Mouse (Mus musculus): ENCODE data around the gene Bpifa2.
"Not testable (repeated sequence)": the region's sequence is repeated elsewhere in the genome, so short reads cannot be mapped to it uniquely, and the experiment has no call there.

The Bpifa2 gene

GRCm38 (mm10) chr2:154007965-154008364 lies at the start of gene Bpifa2:
Bpifa2 (plus strand) TSS chr2:154008265.
- no peak for DNase-seq (ENCODE audit: inconsistent age in 2 of 2, low spot score in 1 of 2)

- DNase-seq (ENCODE audit: inconsistent age in 2 of 2, low spot score in 1 of 2): no peak
Measured at GRCm38 (mm10) chr2:153962821-153963331, 45.2 kb upstream of the Bpifa2 start.

GRCm38 (mm10) chr2:153963334-153963733 lies 44.7 kb upstream of the Bpifa2 start:
- no peak for DNase-seq (ENCODE audit: inconsistent age in 2 of 2, low spot score in 1 of 2)

- DNase-seq (ENCODE audit: inconsistent age in 2 of 2, low spot score in 1 of 2): no peak
Measured at GRCm38 (mm10) chr2:153970221-153970620, 37.8 kb upstream of the Bpifa2 start.

GRCm38 (mm10) chr2:153974582-153974981 lies 33.5 kb upstream of the Bpifa2 start, which contains the start of gene Bpifa6:
Bpifa6 (plus strand) TSS chr2:153974945.
- no peak for DNase-seq (ENCODE audit: inconsistent age in 2 of 2, low spot score in 1 of 2)

- DNase-seq (ENCODE audit: inconsistent age in 2 of 2, low spot score in 1 of 2): peak; percentile 71 to 95
Measured at GRCm38 (mm10) chr2:153995770-153996169, 12.3 kb upstream of the Bpifa2 start.

- DNase-seq (ENCODE audit: inconsistent age in 2 of 2, low spot score in 1 of 2): peak in 1 of 2 experiments; percentile 25
Measured at GRCm38 (mm10) chr2:154000501-154000900, 7.6 kb upstream of the Bpifa2 start.

GRCm38 (mm10) chr2:154001056-154001455 lies 7.0 kb upstream of the Bpifa2 start:
- DNase-seq (ENCODE audit: inconsistent age in 2 of 2, low spot score in 1 of 2): peak in 1 of 2 experiments; percentile 66

- no peak for DNase-seq (ENCODE audit: inconsistent age in 2 of 2, low spot score in 1 of 2)
Measured at GRCm38 (mm10) chr2:154004456-154004855, 3.6 kb upstream of the Bpifa2 start.

- peak in 1 of 2 experiments; percentile 46 for DNase-seq (ENCODE audit: inconsistent age in 2 of 2, low spot score in 1 of 2)
Measured at GRCm38 (mm10) chr2:154005094-154005493, 3.0 kb upstream of the Bpifa2 start.

- no peak for DNase-seq (ENCODE audit: inconsistent age in 2 of 2, low spot score in 1 of 2)
Measured at GRCm38 (mm10) chr2:154005734-154006133, 2.3 kb upstream of the Bpifa2 start.

- peak in 1 of 2 experiments; percentile 47 for DNase-seq (ENCODE audit: inconsistent age in 2 of 2, low spot score in 1 of 2)
Measured at GRCm38 (mm10) chr2:154006331-154006730, 1.7 kb upstream of the Bpifa2 start.

- peak; percentile 17 to 79 for DNase-seq (ENCODE audit: inconsistent age in 2 of 2, low spot score in 1 of 2)
Measured at GRCm38 (mm10) chr2:154007381-154007780, 684 bp upstream of the Bpifa2 start.

GRCm38 (mm10) chr2:154017990-154018389 lies 9.9 kb downstream of the Bpifa2 start:
- no peak for DNase-seq (ENCODE audit: inconsistent age in 2 of 2, low spot score in 1 of 2)

- DNase-seq (ENCODE audit: inconsistent age in 2 of 2, low spot score in 1 of 2): not testable (repeated sequence)
Measured at GRCm38 (mm10) chr2:154024676-154025075, 16.6 kb downstream of the Bpifa2 start.

- peak; percentile 26 to 81 for DNase-seq (ENCODE audit: inconsistent age in 2 of 2, low spot score in 1 of 2)
Measured at GRCm38 (mm10) chr2:154038932-154039331, 30.9 kb downstream of the Bpifa2 start.

GRCm38 (mm10) chr2:154044743-154045142 lies 36.7 kb downstream of the Bpifa2 start:
- no peak for DNase-seq (ENCODE audit: inconsistent age in 2 of 2, low spot score in 1 of 2)

GRCm38 (mm10) chr2:154058690-154059089 lies 50.6 kb downstream of the Bpifa2 start:
- no peak for DNase-seq (ENCODE audit: inconsistent age in 2 of 2, low spot score in 1 of 2)
